8 mouse cellular contexts compared by ENCODE assay signal in genomic region chr9:64021853-64022561, GRCm38 (mm10). TPM values are rescaled to one million over a fixed set of nuclear protein-coding genes. Genes with fewer than 3 reads are reported as not detected.
DNase-seq lines count a peak whose midpoint lies in the region; ATAC-seq lines count a peak whose summit lies in the region.

Gene Smad6, minus strand, starts transcription at chr9:64022059.

- peaks cover 29% of the 10 kb centered on the region for H3K4me1 ChIP-seq in intestine, embryonic 14.5 days (replicated peaks; ENCODE audit: control insufficient read depth, insufficient read depth, low read length)

- H3K4me3 ChIP-seq in intestine, embryonic 14.5 days (ENCODE audit: low read depth, low read length): peak within 1 kb of the TSS; percentile 71

- peak within 1 kb of the TSS; percentile 96 for H3K27ac ChIP-seq in intestine, embryonic 14.5 days (ENCODE audit: low read depth)

- H3K27me3 ChIP-seq in intestine, embryonic 14.5 days (replicated peaks; ENCODE audit: control insufficient read depth, insufficient read depth, low read length): no peaks in the 10 kb centered on the region

- peak within 1 kb of the TSS; percentile 92 for H3K4me2 ChIP-seq in intestine, embryonic 14.5 days (ENCODE audit: low read length)

- peak within 1 kb of the TSS; percentile 95 for H3K9ac ChIP-seq in intestine, embryonic 14.5 days (ENCODE audit: low read length)

- intact Hi-C loops in left cerebral cortex, postnatal 14 days (cut with DNase I): loop anchor here (5.0 kb wide), 1 partner anchor 65 kb away; no protein-coding TSS in a partner anchor

- DNase-seq in embryo, embryonic 10 days (ENCODE audit: low spot score): peak; percentile 97
- peak; percentile 88 for DNase-seq in gastrocnemius, postnatal 25 days
- peak; percentile 94 for DNase-seq in intestine, embryonic 14.5 days (ENCODE audit: low spot score)
- peak; percentile 77 to 78 for DNase-seq in left cerebral cortex, postnatal 14 days (ENCODE audit: low spot score in 2 of 2)
- DNase-seq in right cerebral cortex, postnatal 36 days (ENCODE audit: low spot score in 2 of 2): peak; percentile 49 to 55

- H3K9me3 ChIP-seq in intestine, embryonic 14.5 days (ENCODE audit: control insufficient read depth, low read length): no peaks in the 10 kb centered on the region

- ATAC-seq in activated CD4-positive, CD25-positive, alpha-beta regulatory T cell, adult 4 months: peak; percentile 15
- peak; percentile 64 for ATAC-seq in intestine, embryonic 14.5 days (replicated peaks; ENCODE audit: low FRiP score, low TSS enrichment, low read depth)
- ATAC-seq in megakaryocyte-erythroid progenitor cell, adult 5-6 weeks (replicated peaks; ENCODE audit: low FRiP score, low TSS enrichment, poor library complexity, severe bottlenecking): peak; percentile 32; the same call in 1 of the 2 replicates
- ATAC-seq in erythroid progenitor cell, adult 5-6 weeks (replicated peaks; ENCODE audit: low FRiP score, poor library complexity, severe bottlenecking): no peak

- WGBS in intestine, embryonic 14.5 days: under 1% methylated on average over 59 of the region's 60 CpGs

- no peaks in the 10 kb centered on the region for H3K36me3 ChIP-seq in intestine, embryonic 14.5 days (ENCODE audit: control insufficient read depth, insufficient read depth, low read length)

RNA-seq across cellular contexts. Expression of gene Smad6, which starts in this region (rescaled TPM):
- not detected for polyA plus RNA-seq in activated CD4-positive, CD25-positive, alpha-beta regulatory T cell, adult 4 months (2017; shearing (Covaris generic))
- 1 to 10 TPM; 2.8 to 5.2 TPM for total RNA-seq in gastrocnemius, postnatal 25 days (2021)
- 8.5 and 9.3 TPM in 2 replicates for polyA plus RNA-seq in intestine, embryonic 14.5 days (2014; fragmentation: Nextera tagmentation; extraction: Ambion mirVana)
- 1 to 10 TPM; 1.8 to 2.3 TPM for total RNA-seq in left cerebral cortex, postnatal 14 days (2021)
- total RNA-seq in megakaryocyte-erythroid progenitor cell, adult 5-6 weeks (2014; fragmentation: Nextera tagmentation): not detected in 2 replicates
- total RNA-seq in megakaryocyte-erythroid progenitor cell, adult 5-6 weeks (2017): 0.88 and 1.1 TPM in 2 replicates
- not detected in 2 replicates for total RNA-seq in erythroid progenitor cell, adult 5-6 weeks (2015; ENCODE audit: low replicate concordance)
- total RNA-seq in erythroid progenitor cell, adult 5-6 weeks (2017; ENCODE audit: low replicate concordance): 0.39 TPM in 1 of 2 replicates, not detected in the other

Comparison
In these comparisons a context has a peak if more than half of its experiments do, and no peak if none do; other contexts are left out.
1. Peak in ATAC-seq in activated CD4-positive, CD25-positive, alpha-beta regulatory T cell, adult 4 months; RNA of the gene not detected or under 1 TPM.